Mouse (Mus musculus): ENCODE data around the gene Ppp1r9a.

DNA sequence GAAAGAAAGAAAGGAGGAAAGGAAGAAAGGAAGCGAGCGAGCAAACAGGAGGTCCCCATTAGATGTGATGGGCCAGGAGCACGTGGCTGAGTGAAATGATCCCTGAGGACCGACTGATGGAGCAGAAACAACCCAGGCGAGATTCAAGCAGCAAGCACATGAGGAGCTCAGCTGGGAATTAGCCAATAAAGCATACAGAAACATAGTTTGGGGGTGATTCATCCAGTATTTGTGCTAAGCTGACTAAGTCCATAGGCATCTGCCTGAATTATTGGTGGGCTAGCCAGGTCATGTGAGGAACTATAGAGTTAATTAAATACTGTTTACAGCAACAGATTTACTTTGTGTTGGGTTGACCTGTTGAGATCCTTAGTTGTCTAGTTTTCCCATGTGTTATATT, 277.9 kb downstream of the Ppp1r9a start:
- TF ChIP-seq CTCF (IDR thresholded peaks at IDR 0.05; ENCODE audit: borderline replicate concordance, insufficient read depth, low read depth, low read length) (no peak), POLR2A (IDR thresholded peaks at IDR 0.05; ENCODE audit: borderline replicate concordance, insufficient read depth, low read length) (no peak)

Measured in cerebellum, adult 2 months (tissue).